Mouse (Mus musculus): Measurements from ENCODE around the gene Cpd. TPM values are rescaled to one million over a fixed set of nuclear protein-coding genes. Genes with fewer than 3 reads are reported as not detected.

Gene Cpd
- total RNA-seq (2023): 4.6 TPM

GRCm38 (mm10) chr11:76846878-76847222 is at the start of gene Cpd:
Gene Cpd, minus strand, starts transcription at chr11:76847018.

GRCm38 (mm10) chr11:76763053-76763740 is 83.6 kb downstream of the Cpd start, which contains the start of gene Gosr1:
Gene Gosr1, minus strand, starts transcription at chr11:76763579.

Other genes with a start within 250 kb of the Cpd start
- 52.2 TPM for gene Abr, start 224.7 kb downstream of the Cpd start, total RNA-seq (2023)
- not detected for gene Bhlha9, start 174.5 kb downstream of the Cpd start, total RNA-seq (2023)
- not detected for gene Trarg1, start 167.2 kb downstream of the Cpd start, total RNA-seq (2023)
- gene Gosr1, start 83.4 kb downstream of the Cpd start, total RNA-seq (2023): 61.4 TPM
- not detected for gene Tmigd1, start 55.1 kb upstream of the Cpd start, total RNA-seq (2023)
- gene Blmh, start 77.8 kb upstream of the Cpd start, total RNA-seq (2023): 34.6 TPM
- gene Slc6a4, start 151.6 kb upstream of the Cpd start, total RNA-seq (2023): not detected
- 23.9 TPM for gene Nsrp1, start 231.4 kb upstream of the Cpd start, total RNA-seq (2023)

All from CD4-positive naive resting alpha-beta T cell, adult 76 days (primary cell).